Mouse (Mus musculus) brain, embryonic 18.5 days (tissue): ENCODE results near the gene Vwa3a.

Source experiments
- DNase-seq: peaks from one replicate; pipeline ENCODE4 v3.0.0-alpha.2; 2012; ENCODE audit warnings: low read depth, low spot score

Vwa3a gene

GRCm38 (mm10) chr7:120836361-120836760 lies 97.2 kb downstream of the Vwa3a start:
- no peak for DNase-seq

GRCm38 (mm10) chr7:120838436-120839160 lies 99.5 kb downstream of the Vwa3a start:
- no peak for DNase-seq

- DNase-seq = no peak
Measured at GRCm38 (mm10) chr7:120839786-120840185, 100.7 kb downstream of the Vwa3a start.

- DNase-seq = peak; percentile 75
Measured at GRCm38 (mm10) chr7:120842345-120843036, 103.4 kb downstream of the Vwa3a start, which contains the start of gene Eef2k. Eef2k (plus strand) TSS chr7:120842831.

GRCm38 (mm10) chr7:120843037-120843621 lies 104.0 kb downstream of the Vwa3a start:
- DNase-seq = peak; percentile 72

GRCm38 (mm10) chr7:120843852-120844435 lies 104.8 kb downstream of the Vwa3a start:
- DNase-seq = no peak

GRCm38 (mm10) chr7:120844689-120845088 lies 105.6 kb downstream of the Vwa3a start:
- no peak for DNase-seq

GRCm38 (mm10) chr7:120848831-120849512 lies 109.9 kb downstream of the Vwa3a start:
- DNase-seq = no peak

GRCm38 (mm10) chr7:120850165-120850564 lies 111.0 kb downstream of the Vwa3a start:
- no peak for DNase-seq
